ENCODE assay signal across 27 mouse cellular contexts in genomic region chr6:12020738-12021137, GRCm38 (mm10).
DNase-seq lines count a peak whose midpoint lies in the region; ATAC-seq and TF ChIP-seq lines count a peak whose summit lies in the region.
"Had no signal": no experiment of that assay in that cellular context is flagged by ENCODE, and none has a peak within 500 bp of the region (broad histone marks: within the 10 kb centered on the region; RNA-seq: fewer than 3 reads in every experiment).

No protein-coding gene starts in this region.

- no peak overlapping the region for H3K9ac ChIP-seq in kidney, embryonic 15.5 days
- no peak overlapping the region for H3K9ac ChIP-seq in liver, embryonic 11.5 days (ENCODE audit: low read depth, low read length)
- no peak overlapping the region for H3K9ac ChIP-seq in intestine, embryonic 16.5 days (ENCODE audit: low read depth, low read length)
- H3K9ac ChIP-seq: embryonic facial prominence, embryonic 13.5 days; forebrain, embryonic 12.5 days; forebrain, embryonic 15.5 days; hindbrain, embryonic 12.5 days; hindbrain, embryonic 15.5 days had no signal

- no peaks in the 10 kb centered on the region for H3K9me3 ChIP-seq in kidney, embryonic 15.5 days (replicated peaks)
- H3K9me3 ChIP-seq in liver, embryonic 11.5 days (ENCODE audit: control insufficient read depth, low read length) = no peaks in the 10 kb centered on the region
- H3K9me3 ChIP-seq in intestine, embryonic 16.5 days (ENCODE audit: control insufficient read depth, low read length) = no peaks in the 10 kb centered on the region
- H3K9me3 ChIP-seq: embryonic facial prominence, embryonic 10.5 days; embryonic facial prominence, embryonic 13.5 days; forebrain, embryonic 12.5 days; forebrain, embryonic 15.5 days; G1E; heart, embryonic 10.5 days; hindbrain, embryonic 12.5 days; hindbrain, embryonic 15.5 days had no signal

- no peak overlapping the region for H3K4me3 ChIP-seq in kidney, adult 2 months (ENCODE audit: insufficient read depth, low read depth, low read length)
- H3K4me3 ChIP-seq in kidney, embryonic 15.5 days (replicated peaks) = no peak overlapping the region
- no peak overlapping the region for H3K4me3 ChIP-seq in liver, embryonic 11.5 days (ENCODE audit: low read depth, low read length)
- H3K4me3 ChIP-seq in intestine, embryonic 16.5 days (ENCODE audit: low read length) = no peak overlapping the region
- H3K4me3 ChIP-seq: embryonic facial prominence, embryonic 10.5 days; embryonic facial prominence, embryonic 13.5 days; erythroblast, embryonic 14.5 days; forebrain, embryonic 12.5 days; forebrain, embryonic 15.5 days; heart, adult 2 months; heart, embryonic 10.5 days; hindbrain, embryonic 12.5 days; hindbrain, embryonic 15.5 days had no signal

- TF ChIP-seq CTCF in kidney, adult 2 months (conservative IDR thresholded peaks at IDR 0.05; ENCODE audit: insufficient read depth, insufficient read length, low read depth, low read length) = no peak

- peak; percentile 60 for DNase-seq in kidney, adult 2 months
- no peak for DNase-seq in liver, embryonic 11.5 days (ENCODE audit: low spot score)
- no peak for DNase-seq in liver
- peak; percentile 15 for DNase-seq in yolk sac, embryonic 10.5 days (ENCODE audit: low spot score)
- no peak for DNase-seq in frontal cortex, postnatal 36 days (ENCODE audit: low spot score in 2 of 2)
- DNase-seq: B cell, adult 2 months; cerebellum, adult 11 months; cerebellum, adult 2 months; cerebellum, postnatal 10 days; cerebellum, postnatal 36 days; embryo, embryonic 11 days; gastrocnemius, postnatal 10 days; gastrocnemius, postnatal 36 days; heart, adult 2 months had no signal

- H3K27ac ChIP-seq in kidney, adult 2 months (ENCODE audit: insufficient read depth, low read depth, low read length) = peak overlapping the region; percentile 51; the same call in 1 of the 2 replicates
- no peak overlapping the region for H3K27ac ChIP-seq in kidney, embryonic 15.5 days
- H3K27ac ChIP-seq in liver, embryonic 11.5 days (ENCODE audit: low read depth, low read length) = no peak overlapping the region
- H3K27ac ChIP-seq in intestine, embryonic 16.5 days (ENCODE audit: low read length) = no peak overlapping the region
- H3K27ac ChIP-seq: embryonic facial prominence, embryonic 10.5 days; embryonic facial prominence, embryonic 13.5 days; forebrain, embryonic 12.5 days; forebrain, embryonic 15.5 days; heart, adult 2 months; heart, embryonic 10.5 days; hindbrain, embryonic 12.5 days; hindbrain, embryonic 15.5 days had no signal

- no peak for TF ChIP-seq POLR2A in kidney, adult 2 months (IDR thresholded peaks at IDR 0.05; ENCODE audit: low read depth, low read length)

- 70% methylated on average over 4 of the region's 4 CpGs for WGBS in kidney, adult 2 months
- 90% methylated on average over 4 of the region's 4 CpGs for WGBS in kidney, embryonic 15.5 days
- WGBS in liver, embryonic 11.5 days = 81% methylated on average over 4 of the region's 4 CpGs
- 86% methylated on average over 4 of the region's 4 CpGs for WGBS in intestine, embryonic 16.5 days

- no peaks in the 10 kb centered on the region for H3K27me3 ChIP-seq in kidney, adult 2 months (replicated peaks; ENCODE audit: control insufficient read depth, insufficient read depth, low read length)
- H3K27me3 ChIP-seq in kidney, embryonic 15.5 days = no peaks in the 10 kb centered on the region
- H3K27me3 ChIP-seq in liver, embryonic 11.5 days (replicated peaks; ENCODE audit: control insufficient read depth, insufficient read depth, low read length) = no peaks in the 10 kb centered on the region
- no peaks in the 10 kb centered on the region for H3K27me3 ChIP-seq in intestine, embryonic 16.5 days (replicated peaks; ENCODE audit: control insufficient read depth, insufficient read depth, low read length)
- H3K27me3 ChIP-seq: CH12.LX; embryonic facial prominence, embryonic 13.5 days; forebrain, embryonic 12.5 days; forebrain, embryonic 15.5 days; hindbrain, embryonic 12.5 days; hindbrain, embryonic 15.5 days; Patski had no signal

- H3K36me3 ChIP-seq in kidney, adult 2 months (ENCODE audit: control insufficient read depth, insufficient read depth, low read length) = 0 out of 2 replicates have a peak, but pooled peaks cover 1% of the 10 kb centered on the region
- H3K36me3 ChIP-seq in kidney, embryonic 15.5 days = peaks cover 28% of the 10 kb centered on the region
- H3K36me3 ChIP-seq in liver, embryonic 11.5 days (ENCODE audit: control insufficient read depth, insufficient read depth, low read length) = no peaks in the 10 kb centered on the region
- H3K36me3 ChIP-seq in intestine, embryonic 16.5 days (ENCODE audit: control insufficient read depth, insufficient read depth, low read length) = 0 out of 2 replicates have a peak, but pooled peaks cover 4% of the 10 kb centered on the region

- H3K4me2 ChIP-seq in kidney, embryonic 15.5 days = no peak overlapping the region
- no peak overlapping the region for H3K4me2 ChIP-seq in liver, embryonic 11.5 days
- no peak overlapping the region for H3K4me2 ChIP-seq in intestine, embryonic 16.5 days (ENCODE audit: low read depth, low read length)
- H3K4me2 ChIP-seq: embryonic facial prominence, embryonic 13.5 days; forebrain, embryonic 12.5 days; forebrain, embryonic 15.5 days; hindbrain, embryonic 12.5 days; hindbrain, embryonic 15.5 days had no signal

- ATAC-seq in kidney, embryonic 15.5 days (replicated peaks; ENCODE audit: low FRiP score) = no peak; the same call in 1 of the 2 replicates
- ATAC-seq in liver, embryonic 11.5 days (replicated peaks; ENCODE audit: low FRiP score) = 0 out of 2 replicates have a peak, but pooled peaks have one; percentile 17
- ATAC-seq in intestine, embryonic 16.5 days = peak; percentile 30
- ATAC-seq: forebrain, embryonic 15.5 days; Patski had no signal

- H3K4me1 ChIP-seq in kidney, adult 2 months (ENCODE audit: control insufficient read depth, insufficient read depth, low read length) = peaks cover 2% of the 10 kb centered on the region; the same call in 1 of the 2 replicates
- no peaks in the 10 kb centered on the region for H3K4me1 ChIP-seq in kidney, embryonic 15.5 days
- no peaks in the 10 kb centered on the region for H3K4me1 ChIP-seq in liver, embryonic 11.5 days (replicated peaks; ENCODE audit: control insufficient read depth, insufficient read depth, low read length)
- H3K4me1 ChIP-seq in intestine, embryonic 16.5 days (ENCODE audit: control insufficient read depth, insufficient read depth, low read length) = no peaks in the 10 kb centered on the region
- H3K4me1 ChIP-seq: embryonic facial prominence, embryonic 10.5 days; embryonic facial prominence, embryonic 13.5 days; forebrain, embryonic 12.5 days; forebrain, embryonic 15.5 days; heart, embryonic 10.5 days; hindbrain, embryonic 12.5 days; hindbrain, embryonic 15.5 days had no signal

Comparison
In these comparisons a context has a peak if more than half of its experiments do, and no peak if none do; other contexts are left out.
1. DNase-seq: peak in kidney, adult 2 months (single experiment) and yolk sac, embryonic 10.5 days (single experiment); none in liver, embryonic 11.5 days (single experiment), liver (single experiment) and frontal cortex, postnatal 36 days (0 of 2).